Mouse (Mus musculus) hindbrain, postnatal 0 days (tissue): ENCODE data around the gene A4gnt. TPM values are rescaled to one million over a fixed set of nuclear protein-coding genes. Genes with fewer than 3 reads are reported as not detected.

Experiments
- ATAC-seq: fragments of 200-750 bp; cut with Nextera tagmentation; 2 replicates; pipeline ENCODE4 v1.8.0; 2017; ENCODE audit warnings: mild to moderate bottlenecking, moderate TSS enrichment, moderate library complexity
- DNase-seq: peaks from one replicate; pipeline ENCODE4 v3.0.0-alpha.2; 2015; ENCODE audit warnings: low spot score
- H3K27ac ChIP-seq: fragments of 300-500 bp; sonication (generic); 2 replicates; pipeline ENCODE4 v1.5.1; 2014; ENCODE audit warnings: mild to moderate bottlenecking
- H3K27me3 ChIP-seq: fragments of 300-500 bp; sonication (generic); 2 replicates; pipeline ENCODE4 v1.6.1; 2014; ENCODE audit warnings: low read length, mixed read lengths; ENCODE audit not compliant: insufficient read depth
- H3K36me3 ChIP-seq: fragments of 300-500 bp; sonication (generic); 2 replicates; pipeline ENCODE4 v1.6.1; 2014; ENCODE audit warnings: low read length, mixed read lengths; ENCODE audit not compliant: insufficient read depth
- H3K4me1 ChIP-seq: fragments of 300-500 bp; sonication (generic); 2 replicates; pipeline ENCODE4 v1.6.1; 2014; ENCODE audit warnings: antibody characterized with exemption, low read length, mixed read lengths; ENCODE audit not compliant: insufficient read depth
- H3K4me2 ChIP-seq: fragments of 300-500 bp; sonication (generic); 2 replicates; pipeline ENCODE4 v1.6.1; 2014; ENCODE audit warnings: low read depth, mild to moderate bottlenecking, low read length, moderate library complexity, mixed read lengths
- H3K4me3 ChIP-seq: fragments of 300-500 bp; sonication (generic); 2 replicates; pipeline ENCODE4 v1.5.1; 2014; ENCODE audit warnings: low read length
- H3K9ac ChIP-seq: fragments of 300-500 bp; sonication (generic); replicated peaks from 2 replicates; pipeline ENCODE4 v1.6.1; 2014; ENCODE audit warnings: mild to moderate bottlenecking, low read length, moderate library complexity, mixed read lengths
- H3K9me3 ChIP-seq: fragments of 300-500 bp; sonication (generic); 2 replicates; pipeline ENCODE4 v1.6.1; 2016; ENCODE audit warnings: low read length, mixed read lengths
- CTCF ChIP-seq: IDR thresholded peaks from 2 replicates; pipeline ENCODE4 v1.5.1; 2016; ENCODE audit warnings: antibody characterized with exemption, control low read depth, low read depth
- WGBS: fragments of 180-500 bp; shearing (Covaris S2); extraction: QIAGEN DNeasy Blood & Tissue Kit; methylation state at CpG from one replicate; pipeline ENCODE4 v1.1.7; 2014; 5-methylcytosine and 5-hydroxymethylcytosine counted together
- polyA plus RNA-seq: library from polyadenylated mRNA; unstranded; fragments of >200 nt; fragmentation: Nextera tagmentation; extraction: Ambion mirVana; gene quantifications from 2 replicates; pipeline ENCODE4 v1.2.1, GENCODE M21; 2015
- total RNA-seq: library from RNA; depleted of rRNA; stranded (reverse); fragments of >200 nt; gene quantifications from 2 replicates; pipeline ENCODE4 v1.2.3, GENCODE M21; 2014

Gene A4gnt
- total and polyA plus RNA-seq, 2 experiments from 2014 or later: not detected

- 83% methylated on average over 1 of the region's 1 CpGs for WGBS
- DNase-seq (no peak), ATAC-seq (no peak)
- Histone ChIP-seq H3K27me3 (no peaks in the 10 kb centered on the region), H3K9me3 (no peaks in the 10 kb centered on the region), H3K4me1 (no peaks in the 10 kb centered on the region), H3K36me3 (no peaks in the 10 kb centered on the region), H3K9ac (no peak overlapping the region), H3K4me2 (no peak overlapping the region), H3K4me3 (no peak overlapping the region), H3K27ac (no peak overlapping the region)
- TF ChIP-seq CTCF: no peak
These were observed 9.7 kb downstream of the A4gnt start for GRCm38 (mm10) chr9:99622034-99622433.

- 51% methylated on average over 2 of the region's 2 CpGs for WGBS
- Histone ChIP-seq H3K9me3 (no peaks in the 10 kb centered on the region), H3K27ac (no peak overlapping the region), H3K36me3 (no peaks in the 10 kb centered on the region), H3K4me2 (no peak overlapping the region), H3K27me3 (no peaks in the 10 kb centered on the region), H3K4me3 (no peak overlapping the region), H3K4me1 (no peaks in the 10 kb centered on the region), H3K9ac (no peak overlapping the region)
- DNase-seq (no peak), ATAC-seq (no peak)
- no peak for TF ChIP-seq CTCF
These were observed 10.7 kb downstream of the A4gnt start for GRCm38 (mm10) chr9:99622966-99623365.

- ATAC-seq: no peak
- Histone ChIP-seq H3K27ac (no peak overlapping the region), H3K9me3 (no peaks in the 10 kb centered on the region), H3K9ac (no peak overlapping the region), H3K4me1 (no peaks in the 10 kb centered on the region), H3K4me2 (no peak overlapping the region), H3K4me3 (no peak overlapping the region), H3K36me3 (no peaks in the 10 kb centered on the region), H3K27me3 (no peaks in the 10 kb centered on the region)
- WGBS: 74% methylated on average over 6 of the region's 6 CpGs
- no peak for DNase-seq
- no peak for TF ChIP-seq CTCF
These were observed 11.8 kb downstream of the A4gnt start for GRCm38 (mm10) chr9:99624117-99624516.

GRCm38 (mm10) chr9:99628581-99628980 lies 16.3 kb downstream of the A4gnt start:
- H3K9ac ChIP-seq: 0 out of 2 replicates have a peak overlapping the region, but pooled peaks have one; percentile 66
- WGBS: 63% methylated on average over 4 of the region's 4 CpGs
- H3K9me3 ChIP-seq: no peaks in the 10 kb centered on the region
- peak overlapping the region; percentile 77 for H3K4me2 ChIP-seq
- ATAC-seq: no peak
- H3K4me1 ChIP-seq: peaks cover 14% of the 10 kb centered on the region
- no peak for TF ChIP-seq CTCF
- H3K27me3 ChIP-seq: no peaks in the 10 kb centered on the region
- peak; percentile 11 for DNase-seq
- no peaks in the 10 kb centered on the region for H3K36me3 ChIP-seq
- peak overlapping the region; percentile 84; the same call in 1 of the 2 replicates for H3K27ac ChIP-seq
- no peak overlapping the region; the same call in 1 of the 2 replicates for H3K4me3 ChIP-seq

- Histone ChIP-seq H3K9ac (peak within 1 kb of the TSS; percentile 66), H3K27ac (peak within 1 kb of the TSS; percentile 84), H3K27me3 (no peaks in the 10 kb centered on the region), H3K4me2 (peak within 1 kb of the TSS; percentile 77), H3K4me3 (peak within 1 kb of the TSS; percentile 54), H3K9me3 (no peaks in the 10 kb centered on the region), H3K36me3 (no peaks in the 10 kb centered on the region), H3K4me1 (peaks cover 14% of the 10 kb centered on the region)
- WGBS: under 1% methylated on average over 44 of the region's 44 CpGs
- peak; percentile 12; the same call in 1 of the 2 replicates for TF ChIP-seq CTCF
- DNase-seq: peak; percentile 85
- peak; percentile 91 for ATAC-seq
These were observed 17.1 kb downstream of the A4gnt start, which contains the start of gene Dzip1l for GRCm38 (mm10) chr9:99629281-99630011. Dzip1l (plus strand) TSS chr9:99629496.

- peak overlapping the region; percentile 66 for H3K9ac ChIP-seq
- peak; percentile 23 for DNase-seq
- H3K4me2 ChIP-seq: peak overlapping the region; percentile 77
- TF ChIP-seq CTCF: no peak
- H3K27me3 ChIP-seq: no peaks in the 10 kb centered on the region
- H3K27ac ChIP-seq: peak overlapping the region; percentile 84
- H3K4me1 ChIP-seq: peaks cover 14% of the 10 kb centered on the region
- no peaks in the 10 kb centered on the region for H3K9me3 ChIP-seq
- peak overlapping the region; percentile 54 for H3K4me3 ChIP-seq
- WGBS: 1% methylated on average over 11 of the region's 11 CpGs
- no peaks in the 10 kb centered on the region for H3K36me3 ChIP-seq
- ATAC-seq: 0 out of 2 replicates have a peak, but pooled peaks have one; percentile 10
These were observed 17.8 kb downstream of the A4gnt start for GRCm38 (mm10) chr9:99630071-99630470.
